Mouse (Mus musculus): Measurements from ENCODE around the gene Fbxw10.

GRCm38 (mm10) chr11:62913141-62913540 is 66.3 kb downstream of the Fbxw10 start:
- no peak for TF ChIP-seq CTCF (IDR thresholded peaks at IDR 0.05; ENCODE audit: borderline replicate concordance, control insufficient read depth, extremely low read depth, insufficient read depth, low read length, poor library complexity)
- no peak for TF ChIP-seq POLR2A (IDR thresholded peaks at IDR 0.05; ENCODE audit: control insufficient read depth, extremely low read depth, insufficient read depth, low read length, poor library complexity)
